Mouse (Mus musculus) lung, embryonic 14.5 days (tissue): Measurements from ENCODE around the gene Grwd1. TPM values are rescaled to one million over a fixed set of nuclear protein-coding genes. Genes with fewer than 3 reads are reported as not detected.
A peak's percentile ranks its signal among the peaks of the same experiment; 100 is the strongest.
"Not testable (repeated sequence)": the region's sequence is repeated elsewhere in the genome, so short reads cannot be mapped to it uniquely, and the experiment has no call there.

Experiments used
- ATAC-seq: fragments of 200-750 bp; cut with Nextera tagmentation; 2 replicates; pipeline ENCODE4 v1.8.0; 2017; ENCODE audit warnings: mild to moderate bottlenecking, moderate TSS enrichment, moderate library complexity; ENCODE audit not compliant: insufficient read depth
- DNase-seq: peaks from one replicate; pipeline ENCODE4 v3.0.0-alpha.2; 2015
- H3K27ac ChIP-seq: fragments of 300-500 bp; sonication (generic); 2 replicates; pipeline ENCODE4 v1.5.1; 2014; ENCODE audit warnings: low read depth, mild to moderate bottlenecking, moderate library complexity
- H3K27me3 ChIP-seq: fragments of 300-500 bp; sonication (generic); 2 replicates; pipeline ENCODE4 v1.6.1; 2014; ENCODE audit warnings: low read length, control low read depth; ENCODE audit not compliant: insufficient read depth
- H3K36me3 ChIP-seq: fragments of 300-500 bp; sonication (generic); 2 replicates; pipeline ENCODE4 v1.6.1; 2014; ENCODE audit warnings: control low read depth; ENCODE audit not compliant: insufficient read depth
- H3K4me1 ChIP-seq: fragments of 300-500 bp; sonication (generic); 2 replicates; pipeline ENCODE4 v1.6.1; 2014; ENCODE audit warnings: antibody characterized with exemption, control low read depth; ENCODE audit not compliant: insufficient read depth
- H3K4me2 ChIP-seq: fragments of 300-500 bp; sonication (generic); 2 replicates; pipeline ENCODE4 v1.6.1; 2014; ENCODE audit warnings: mild to moderate bottlenecking
- H3K4me3 ChIP-seq: fragments of 300-500 bp; sonication (generic); 2 replicates; pipeline ENCODE4 v1.5.1; 2014; ENCODE audit warnings: low read depth, low read length
- H3K9ac ChIP-seq: fragments of 300-500 bp; sonication (generic); 2 replicates; pipeline ENCODE4 v1.6.1; 2014
- H3K9me3 ChIP-seq: fragments of 300-500 bp; sonication (generic); 2 replicates; pipeline ENCODE4 v1.6.1; 2016; ENCODE audit warnings: low read depth, low read length, control low read depth
- CTCF ChIP-seq: IDR thresholded peaks from 2 replicates; pipeline ENCODE4 v1.5.1; 2016; ENCODE audit warnings: antibody characterized with exemption, low read depth
- WGBS: fragments of 180-500 bp; shearing (Covaris S2); extraction: QIAGEN DNeasy Blood & Tissue Kit; methylation state at CpG from one replicate; pipeline ENCODE4 v1.1.7; 2014; 5-methylcytosine and 5-hydroxymethylcytosine counted together
- polyA plus RNA-seq: library from polyadenylated mRNA; unstranded; fragments of >200 nt; fragmentation: Nextera tagmentation; extraction: Ambion mirVana; gene quantifications from 2 replicates; pipeline ENCODE4 v1.2.1, GENCODE M21; 2014

Grwd1 gene
- polyA plus RNA-seq = 85.4 and 95.3 TPM in 2 replicates

DNA sequence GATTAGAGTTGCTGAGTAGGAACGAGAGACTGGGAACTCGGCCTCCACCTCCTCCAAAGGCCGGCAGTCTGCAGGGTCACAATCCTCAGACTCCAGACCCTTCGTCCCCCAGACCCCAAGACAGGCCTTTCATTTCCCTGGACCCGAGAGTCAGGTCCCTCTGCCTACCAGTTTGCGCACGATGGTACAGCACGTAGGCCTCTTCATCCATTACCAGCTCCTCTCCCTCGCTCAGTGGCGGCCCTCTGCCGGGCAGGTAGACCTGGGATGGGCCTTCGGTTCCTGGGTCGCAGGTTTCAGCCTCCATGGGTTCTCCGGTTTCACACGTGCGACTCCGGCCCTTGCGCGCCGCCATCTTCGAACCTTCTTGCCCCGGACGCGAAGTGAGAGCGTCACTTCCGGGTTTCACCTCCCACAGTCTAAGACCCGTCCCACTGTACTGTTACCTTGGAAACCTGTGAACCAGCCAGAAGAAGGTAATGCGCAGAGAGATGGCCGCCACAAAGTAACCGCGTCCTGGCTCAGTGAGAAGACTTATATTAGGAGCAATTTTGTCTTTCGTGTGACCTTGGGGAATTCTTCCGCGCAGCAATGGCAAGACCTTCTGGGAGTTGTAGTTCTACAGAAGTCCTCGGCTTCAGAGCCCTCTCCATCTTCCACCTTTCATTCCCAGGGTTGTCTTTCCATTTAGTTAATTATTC is at the start of gene Grwd1:
Grwd1 (minus strand) TSS at position 518 of the 701 bp plus-strand sequence.
- H3K36me3 ChIP-seq = peaks cover 40% of the 10 kb centered on the region
- TF ChIP-seq CTCF = no peak
- under 1% methylated on average over 35 of the region's 35 CpGs for WGBS
- H3K4me1 ChIP-seq = peaks cover 7% of the 10 kb centered on the region
- no peaks in the 10 kb centered on the region for H3K9me3 ChIP-seq
- ATAC-seq (peak; percentile 88), DNase-seq (peak; percentile 95)
- H3K27ac ChIP-seq = no peak within 1 kb of the TSS
- H3K9ac ChIP-seq = peak within 1 kb of the TSS; percentile 77
- H3K4me3 ChIP-seq = peak within 1 kb of the TSS; percentile 91
- H3K4me2 ChIP-seq = peak within 1 kb of the TSS; percentile 88
- peaks cover 45% of the 10 kb centered on the region for H3K27me3 ChIP-seq

DNA sequence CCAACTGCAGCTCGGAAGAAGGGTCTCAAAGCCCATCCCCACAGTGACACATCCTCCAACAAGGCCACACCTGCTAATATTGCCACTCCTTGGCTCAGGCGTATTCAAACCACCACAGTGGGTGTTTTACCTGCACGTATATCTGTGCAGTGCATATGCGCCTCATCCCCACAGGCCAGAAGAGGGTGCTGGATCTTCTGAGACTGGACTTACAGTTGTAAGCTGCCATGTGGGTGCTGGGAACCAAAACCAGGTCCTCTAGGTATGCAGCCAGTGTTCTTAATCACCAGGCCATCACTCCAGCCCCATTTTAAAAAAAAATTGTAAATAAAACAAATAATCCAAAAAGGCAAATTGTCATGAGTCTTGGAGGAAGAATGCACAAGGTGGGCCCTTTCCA is 49.8 kb upstream of the Grwd1 start:
- no peak overlapping the region for H3K4me2 ChIP-seq
- no peak overlapping the region for H3K27ac ChIP-seq
- no peak for ATAC-seq
- WGBS = 98% methylated on average over 4 of the region's 4 CpGs
- DNase-seq = no peak
- no peaks in the 10 kb centered on the region for H3K27me3 ChIP-seq
- no peaks in the 10 kb centered on the region for H3K9me3 ChIP-seq
- H3K4me3 ChIP-seq = no peak overlapping the region
- no peak overlapping the region for H3K9ac ChIP-seq
- no peaks in the 10 kb centered on the region for H3K4me1 ChIP-seq
- no peak for TF ChIP-seq CTCF
- peaks cover 94% of the 10 kb centered on the region for H3K36me3 ChIP-seq

DNA sequence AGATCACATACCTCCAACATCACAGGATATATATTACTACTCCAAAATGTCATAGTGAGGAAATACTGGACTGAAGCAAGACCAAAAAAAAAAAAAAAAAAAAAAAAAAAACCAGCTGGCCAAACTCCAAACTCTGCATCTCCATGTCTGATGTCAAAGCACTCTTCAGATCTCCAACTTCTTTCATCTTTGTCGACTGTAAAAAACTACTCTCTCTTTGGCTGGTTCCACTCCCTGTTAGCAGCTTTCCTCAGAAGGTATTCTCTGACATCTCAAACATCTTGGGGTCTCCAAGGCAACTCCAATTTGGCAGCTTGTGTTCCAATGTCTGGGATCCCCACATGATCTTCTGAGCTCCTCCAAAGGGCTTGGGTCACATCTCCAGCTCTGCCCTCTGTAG is 47.5 kb upstream of the Grwd1 start, which contains the start of gene Grin2d:
Grin2d (minus strand) TSS at position 101 of the 400 bp plus-strand sequence.
- H3K4me3 ChIP-seq, H3K27ac ChIP-seq, H3K27me3 ChIP-seq, ATAC-seq, DNase-seq, H3K9me3 ChIP-seq, H3K9ac ChIP-seq, H3K4me2 ChIP-seq: not testable (repeated sequence)
- WGBS = 79% methylated on average over 1 of the region's 1 CpGs
- Histone ChIP-seq H3K36me3 (peaks cover 90% of the 10 kb centered on the region), H3K4me1 (peaks cover 12% of the 10 kb centered on the region; the same call in 1 of the 2 replicates)

DNA sequence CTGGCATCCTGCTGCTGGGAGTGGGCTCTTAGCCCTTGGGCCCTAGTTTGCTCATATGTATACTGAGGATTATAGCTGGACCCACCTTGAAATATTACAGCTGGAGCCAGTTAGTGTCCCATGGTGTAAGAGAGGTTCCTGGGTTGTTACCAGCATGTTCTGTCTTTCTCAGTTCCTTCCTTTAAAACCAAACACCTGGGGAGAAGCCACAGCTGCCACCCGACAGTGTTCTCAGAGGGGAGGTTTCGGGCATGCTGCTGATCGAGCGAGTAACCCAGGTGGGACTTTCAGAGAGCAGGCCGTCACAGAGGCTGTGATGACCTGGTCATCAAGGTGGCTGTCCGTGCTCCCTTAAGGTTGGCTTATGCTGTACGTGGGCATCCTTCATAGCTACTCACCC is 46.2 kb upstream of the Grwd1 start:
- H3K4me3 ChIP-seq = no peak overlapping the region
- 93% methylated on average over 7 of the region's 7 CpGs for WGBS

DNA sequence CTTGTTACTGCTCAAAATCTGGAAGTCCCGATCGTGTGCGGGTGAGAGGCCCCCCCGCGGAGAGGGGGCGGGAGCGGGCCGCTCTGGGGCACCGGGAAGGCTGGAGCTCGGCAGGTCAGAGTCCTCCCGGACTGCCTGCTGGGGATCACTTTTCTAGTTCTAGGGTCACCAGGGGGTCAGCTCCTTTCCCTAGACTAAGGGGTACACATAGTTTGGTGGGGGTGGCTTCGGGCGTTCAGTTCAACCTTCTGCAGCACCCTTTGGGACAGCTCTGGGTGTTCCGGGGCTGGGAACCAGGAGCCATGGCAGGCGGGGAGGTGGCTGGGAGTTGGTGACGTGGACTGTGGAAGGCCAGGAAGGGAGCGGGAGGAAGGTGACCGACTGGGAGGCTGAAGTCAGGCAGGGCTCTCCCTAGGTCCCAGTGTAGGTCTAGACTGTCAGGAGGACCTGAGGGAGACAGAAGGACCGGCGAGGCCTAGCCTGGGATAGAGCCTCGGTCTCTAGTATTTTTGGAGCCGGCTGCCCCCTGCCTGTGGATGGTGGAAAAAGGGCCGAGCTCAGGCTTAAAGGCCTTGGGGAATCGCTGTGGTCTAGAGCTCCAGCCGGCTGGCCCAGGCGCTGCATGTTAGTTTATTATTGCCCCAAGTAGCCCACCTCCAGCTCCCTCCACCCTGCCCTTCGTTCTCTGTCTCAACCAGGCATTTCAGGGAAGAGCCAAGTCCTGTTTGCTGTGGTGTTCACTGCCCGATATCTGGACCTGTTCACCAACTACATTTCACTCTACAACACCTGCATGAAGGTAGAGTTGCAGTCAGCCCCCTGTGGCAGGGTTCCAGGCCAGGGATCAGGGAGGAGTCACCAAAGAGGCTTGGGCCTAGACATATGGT is 42.6 kb upstream of the Grwd1 start:
- peak; percentile 53 for ATAC-seq
- Histone ChIP-seq H3K9ac (peak overlapping the region; percentile 96), H3K4me3 (peak overlapping the region; percentile 95), H3K9me3 (no peaks in the 10 kb centered on the region), H3K27ac (peak overlapping the region; percentile 91), H3K36me3 (peaks cover 43% of the 10 kb centered on the region), H3K4me1 (peaks cover 12% of the 10 kb centered on the region; the same call in 1 of the 2 replicates), H3K4me2 (peak overlapping the region; percentile 95), H3K27me3 (peaks cover 32% of the 10 kb centered on the region)
- peak; percentile 59 for TF ChIP-seq CTCF
- peak; percentile 70 for DNase-seq
- 1% methylated on average over 28 of the region's 28 CpGs for WGBS

More for the DNA sequence above, 46.2 kb upstream of the Grwd1 start:
- ATAC-seq = no peak
- TF ChIP-seq CTCF = no peak
- H3K9me3 ChIP-seq = no peaks in the 10 kb centered on the region
- H3K9ac ChIP-seq = no peak overlapping the region
- no peak overlapping the region for H3K4me2 ChIP-seq
- peaks cover 77% of the 10 kb centered on the region for H3K36me3 ChIP-seq
- no peak overlapping the region for H3K27ac ChIP-seq
- H3K4me1 ChIP-seq = peaks cover 12% of the 10 kb centered on the region; the same call in 1 of the 2 replicates
- no peak for DNase-seq
- H3K27me3 ChIP-seq = no peaks in the 10 kb centered on the region

DNA sequence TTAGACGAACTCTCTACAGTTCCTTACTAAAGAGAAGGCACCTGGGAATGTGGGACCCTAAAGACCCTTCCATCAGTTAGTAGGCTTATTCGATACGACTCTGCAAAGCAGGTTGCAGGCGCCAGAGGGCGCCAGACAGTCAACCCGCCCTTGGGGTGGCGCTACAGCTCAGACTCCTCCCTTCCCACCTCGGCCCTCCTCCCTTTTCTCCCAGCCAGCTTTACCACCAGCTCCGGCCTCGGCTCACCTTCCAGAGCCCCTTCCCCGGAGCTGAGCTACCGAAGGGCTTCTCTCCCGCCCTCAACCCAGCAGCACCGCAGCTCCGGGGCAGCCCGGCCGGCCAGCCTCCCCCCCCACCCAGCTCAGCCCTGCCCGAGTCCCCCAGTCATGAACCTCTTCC is 41.9 kb upstream of the Grwd1 start, which contains the start of gene Kdelr1:
Kdelr1 (plus strand) TSS at position 149 of the 400 bp plus-strand sequence.
- TF ChIP-seq CTCF = peak; percentile 92
- no peaks in the 10 kb centered on the region for H3K9me3 ChIP-seq
- H3K4me2 ChIP-seq = peak within 1 kb of the TSS; percentile 95
- H3K4me1 ChIP-seq = peaks cover 12% of the 10 kb centered on the region; the same call in 1 of the 2 replicates
- H3K36me3 ChIP-seq = peaks cover 39% of the 10 kb centered on the region
- H3K27me3 ChIP-seq = peaks cover 38% of the 10 kb centered on the region
- DNase-seq = peak; percentile 97
- peak within 1 kb of the TSS; percentile 95 for H3K4me3 ChIP-seq
- WGBS = under 1% methylated on average over 18 of the region's 18 CpGs
- H3K27ac ChIP-seq = peak within 1 kb of the TSS; percentile 91
- ATAC-seq = peak; percentile 78
- peak within 1 kb of the TSS; percentile 96 for H3K9ac ChIP-seq
